Mouse (Mus musculus) MEL (cell line): ENCODE measurements around the gene Lrp3. TPM values are rescaled to one million over a fixed set of nuclear protein-coding genes. Genes with fewer than 3 reads are reported as not detected.

Source experiments
- DNase-seq: peaks from one replicate; pipeline ENCODE4 v3.0.0; 2011; ENCODE audit warnings: low read depth, low spot score
- H3K27ac ChIP-seq: 2 replicates; pipeline ENCODE4 v1.5.1; 2012; ENCODE audit warnings: low read depth, mild to moderate bottlenecking, control low read depth, low read length, moderate library complexity; ENCODE audit not compliant: control insufficient read depth
- H3K27me3 ChIP-seq, 2 experiments: fragments of 150-350 bp in 1 of 2; sonication (generic) in 1 of 2; 2 replicates each; pipeline ENCODE4 v1.6.1; 2012; ENCODE audit warnings: low read length in 2 of 2, mild to moderate bottlenecking in 2 of 2, improper control_type of control experiment in 1 of 2, moderate library complexity in 1 of 2; ENCODE audit not compliant: insufficient read depth in 2 of 2, control insufficient read depth in 1 of 2
- H3K36me3 ChIP-seq, 2 experiments: 2 replicates each; pipeline ENCODE4 v1.6.1; 2012 to 2014; ENCODE audit warnings: low read length in 2 of 2, improper control_type of control experiment in 1 of 2, inconsistent platforms in 1 of 2, mild to moderate bottlenecking in 1 of 2; ENCODE audit not compliant: insufficient read depth in 2 of 2, control insufficient read depth in 1 of 2
- H3K4me1 ChIP-seq, 2 experiments: fragments of 150-350 bp in 1 of 2; sonication (generic) in 1 of 2; 2 replicates each; pipeline ENCODE4 v1.6.1; 2012; ENCODE audit warnings: low read length in 2 of 2, improper control_type of control experiment in 1 of 2, mild to moderate bottlenecking in 1 of 2; ENCODE audit not compliant: insufficient read depth in 2 of 2, control insufficient read depth in 1 of 2
- H3K4me3 ChIP-seq, 2 experiments: fragments of 150-350 bp in 1 of 2; sonication (generic) in 1 of 2; 2 replicates each; pipeline ENCODE4 v1.5.1; 2012; ENCODE audit warnings: low read depth in 2 of 2, low read length in 2 of 2, mild to moderate bottlenecking in 2 of 2, moderate library complexity in 2 of 2, control low read depth in 1 of 2, improper control_type of control experiment in 1 of 2; ENCODE audit not compliant: control insufficient read depth in 1 of 2, insufficient read depth in 1 of 2
- H3K79me2 ChIP-seq: 2 replicates; pipeline ENCODE4 v1.6.1; 2012; ENCODE audit warnings: mild to moderate bottlenecking, low read length, moderate library complexity; ENCODE audit not compliant: control insufficient read depth, poor library complexity, insufficient read depth
- H3K9ac ChIP-seq: 2 replicates; pipeline ENCODE4 v1.6.1; 2012; ENCODE audit warnings: low read depth, mild to moderate bottlenecking, control low read depth, low read length, moderate library complexity; ENCODE audit not compliant: control insufficient read depth, poor library complexity, severe bottlenecking
- H3K9me3 ChIP-seq: fragments of 150-350 bp; sonication (generic); replicated peaks from 2 replicates; pipeline ENCODE4 v1.6.1; 2012; ENCODE audit warnings: mild to moderate bottlenecking, low read length, improper control_type of control experiment, moderate library complexity; ENCODE audit not compliant: insufficient read depth
- BHLHE40 ChIP-seq: IDR thresholded peaks from 2 replicates; pipeline ENCODE4 v1.6.1; 2012; ENCODE audit warnings: low read depth, mild to moderate bottlenecking, inconsistent platforms, low read length, improper control_type of control experiment, borderline replicate concordance
- CHD1 ChIP-seq: IDR thresholded peaks from 2 replicates; pipeline ENCODE4 v1.6.1; 2012; ENCODE audit warnings: low read depth, mild to moderate bottlenecking, inconsistent platforms, low read length, improper control_type of control experiment
- CTCF ChIP-seq, 3 experiments: IDR thresholded peaks in 2 of 3; conservative IDR thresholded peaks in 1 of 3; 2 replicates each; pipeline ENCODE4 v1.5.1; 2011 to 2012; ENCODE audit warnings: low read length in 3 of 3, low read depth in 2 of 3, mild to moderate bottlenecking in 2 of 3, improper control_type of control experiment in 1 of 3, inconsistent platforms in 1 of 3, mixed read lengths in 1 of 3, moderate library complexity in 1 of 3; ENCODE audit not compliant: control insufficient read depth in 1 of 3, insufficient read depth in 1 of 3, poor library complexity in 1 of 3, severe bottlenecking in 1 of 3
- E2F4 ChIP-seq: IDR thresholded peaks from 2 replicates; pipeline ENCODE4 v1.6.1; 2011; ENCODE audit warnings: low read depth, low read length, improper control_type of control experiment, borderline replicate concordance
- ELF1 ChIP-seq: IDR thresholded peaks from 2 replicates; pipeline ENCODE4 v1.6.1; 2014; ENCODE audit warnings: low read depth, mild to moderate bottlenecking, inconsistent platforms, low read length, improper control_type of control experiment, moderate library complexity
- ETS1 ChIP-seq: IDR thresholded peaks from 2 replicates; pipeline ENCODE4 v1.6.1; 2012; ENCODE audit warnings: low read depth, mild to moderate bottlenecking, inconsistent platforms, low read length, improper control_type of control experiment, moderate library complexity
- GATA1 ChIP-seq: IDR thresholded peaks from 2 replicates; pipeline ENCODE4 v1.6.1; 2011; ENCODE audit warnings: low read depth, low read length, improper control_type of control experiment
- HCFC1 ChIP-seq: IDR thresholded peaks from 2 replicates; pipeline ENCODE4 v1.6.1; 2012; ENCODE audit warnings: low read depth, mild to moderate bottlenecking, inconsistent platforms, low read length, improper control_type of control experiment, moderate library complexity
- KAT2A ChIP-seq: conservative IDR thresholded peaks from 2 replicates; pipeline ENCODE4 v1.6.1; 2012; ENCODE audit warnings: low read depth, low read length, improper control_type of control experiment, inconsistent platforms
- MAZ ChIP-seq: IDR thresholded peaks from 2 replicates; pipeline ENCODE4 v1.6.1; 2012; ENCODE audit warnings: low read depth, mild to moderate bottlenecking, inconsistent platforms, low read length, improper control_type of control experiment
- MXI1 ChIP-seq: IDR thresholded peaks from 2 replicates; pipeline ENCODE4 v1.6.1; 2011; ENCODE audit warnings: mild to moderate bottlenecking, low read depth, low read length, improper control_type of control experiment
- MYC ChIP-seq: IDR thresholded peaks from 2 replicates; pipeline ENCODE4 v1.6.1; 2011; ENCODE audit warnings: low read depth, mild to moderate bottlenecking, low read length, improper control_type of control experiment, moderate library complexity
- POLR2AphosphoS2 ChIP-seq: IDR thresholded peaks from 2 replicates; pipeline ENCODE4 v1.6.1; 2011; ENCODE audit warnings: low read length, improper control_type of control experiment
- RAD21 ChIP-seq: IDR thresholded peaks from 2 replicates; pipeline ENCODE4 v1.6.1; 2011; ENCODE audit warnings: mild to moderate bottlenecking, low read depth, low read length, improper control_type of control experiment
- SIN3A ChIP-seq: IDR thresholded peaks from 2 replicates; pipeline ENCODE4 v1.6.1; 2012; ENCODE audit warnings: low read length, improper control_type of control experiment, inconsistent platforms
- SMC3 ChIP-seq: IDR thresholded peaks from 2 replicates; pipeline ENCODE4 v1.6.1; 2011; ENCODE audit warnings: low read depth, low read length, improper control_type of control experiment
- TCF12 ChIP-seq: IDR thresholded peaks from 2 replicates; pipeline ENCODE4 v1.6.1; 2014; ENCODE audit warnings: low read depth, mild to moderate bottlenecking, inconsistent platforms, low read length, improper control_type of control experiment, moderate library complexity
- USF2 ChIP-seq, 2 experiments: IDR thresholded peaks; 2 replicates each; pipeline ENCODE4 v1.6.1; 2011 to 2012; ENCODE audit warnings: improper control_type of control experiment in 2 of 2, low read length in 2 of 2, borderline replicate concordance in 1 of 2, inconsistent platforms in 1 of 2, low read depth in 1 of 2, mild to moderate bottlenecking in 1 of 2; ENCODE audit not compliant: insufficient read depth in 1 of 2
- ZC3H11A ChIP-seq: IDR thresholded peaks from 2 replicates; pipeline ENCODE4 v1.6.1; 2012; ENCODE audit warnings: low read depth, mild to moderate bottlenecking, inconsistent platforms, low read length, improper control_type of control experiment
- ZKSCAN1 ChIP-seq: IDR thresholded peaks from 2 replicates; pipeline ENCODE4 v1.6.1; 2012; ENCODE audit warnings: low read depth, mild to moderate bottlenecking, inconsistent platforms, low read length, improper control_type of control experiment, moderate library complexity
- polyA plus RNA-seq, 2 experiments: library from polyadenylated mRNA; stranded (reverse) in 1 of 2; unstranded in 1 of 2; fragments of >175 nt in 1 of 2; fragments of >200 nt in 1 of 2; gene quantifications; 2 replicates each; pipeline versions ENCODE4 v1.2.1 to v1.2.4; 2012; ENCODE audit warnings: low replicate concordance in 2 of 2, low read depth in 1 of 2; ENCODE audit not compliant: insufficient read length in 2 of 2, insufficient read depth in 1 of 2, missing spikeins in 1 of 2
- total RNA-seq: library from RNA; depleted of rRNA; stranded (reverse); fragments of 300-350 nt; gene quantifications from 2 replicates; pipeline ENCODE4 v1.2.3, GENCODE M21; 2012

Lrp3 gene
- total and polyA plus RNA-seq, 3 experiments, result not detected

DNA sequence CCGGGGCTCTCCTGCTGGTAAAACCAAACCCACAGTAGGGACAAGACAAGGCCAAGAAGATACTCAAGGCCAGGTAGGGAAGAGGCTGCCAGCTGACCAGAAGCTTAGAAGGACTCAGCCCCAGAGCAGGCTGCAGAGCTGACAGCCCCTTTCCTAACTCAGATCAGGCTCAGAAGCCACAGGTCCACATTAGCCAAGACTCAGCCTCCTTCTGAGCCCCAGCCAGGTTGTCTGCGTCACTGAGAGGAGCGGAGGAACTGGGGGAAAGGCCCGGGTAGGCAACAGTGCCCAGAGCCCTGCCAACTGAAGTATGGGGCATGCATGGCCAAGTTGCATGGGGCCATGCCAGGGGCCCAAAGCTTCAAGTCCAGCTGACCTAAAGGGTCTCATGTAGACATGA, 42.8 kb downstream of the Lrp3 start:
- Histone ChIP-seq H3K27ac (no peak overlapping the region), H3K27me3 (no peaks in the 10 kb centered on the region), H3K9me3 (no peaks in the 10 kb centered on the region), H3K4me1 (peaks cover 0 to 5% of the 10 kb centered on the region in 2 experiments; a peak in 1 of 4 replicates), H3K79me2 (no peaks in the 10 kb centered on the region), H3K4me3 (no peak overlapping the region), H3K36me3 (no peaks in the 10 kb centered on the region), H3K9ac (peak overlapping the region; percentile 46)
- TF ChIP-seq ELF1 (no peak), E2F4 (no peak), USF2 (IDR thresholded peaks at IDR 0.05; ENCODE audit: borderline replicate concordance in 1 of 2, insufficient read depth in 1 of 2, low read depth in 1 of 2, low read length in 2 of 2) (no peak), CHD1 (no peak), ZKSCAN1 (no peak), TCF12 (no peak), KAT2A (no peak), MXI1 (no peak), GATA1 (no peak), ZC3H11A (no peak), HCFC1 (no peak), ETS1 (no peak), POLR2AphosphoS2 (no peak)
- DNase-seq, result no peak

DNA sequence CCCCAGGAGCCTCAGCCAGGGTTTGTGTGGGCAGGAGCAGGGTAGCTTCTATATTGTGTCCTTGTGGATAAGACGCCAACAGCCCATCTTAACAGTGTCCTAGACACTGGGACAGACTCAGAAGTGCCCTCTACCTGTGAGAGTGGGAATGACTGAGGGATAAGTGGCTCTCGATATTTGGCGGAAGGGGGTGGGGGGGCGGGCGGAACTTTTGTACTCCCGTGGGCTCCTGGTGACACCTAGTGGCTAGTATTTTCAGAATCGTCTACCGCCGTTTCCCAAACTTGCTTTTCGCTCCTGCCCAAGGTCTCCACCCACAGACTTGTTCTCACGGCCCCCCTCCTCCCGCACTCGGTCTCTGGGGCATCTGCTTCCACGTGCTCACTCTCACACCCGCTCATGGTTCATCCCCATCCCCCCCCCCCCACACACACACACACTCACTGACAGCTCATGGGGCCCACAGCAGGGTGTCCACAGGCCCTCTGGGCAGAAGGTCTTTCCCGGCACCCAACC, 43.4 kb downstream of the Lrp3 start:
- Histone ChIP-seq H3K9ac (peak overlapping the region; percentile 46), H3K4me1 (peaks cover 0 to 5% of the 10 kb centered on the region in 2 experiments; a peak in 1 of 4 replicates), H3K9me3 (no peaks in the 10 kb centered on the region), H3K27me3 (no peaks in the 10 kb centered on the region), H3K79me2 (no peaks in the 10 kb centered on the region), H3K36me3 (no peaks in the 10 kb centered on the region), H3K4me3 (peak overlapping the region in 1 of 2 experiments; percentile 32; a peak in 1 of 4 replicates), H3K27ac (no peak overlapping the region)
- peak; percentile 82 for DNase-seq
- no peak for TF ChIP-seq MYC
- TF ChIP-seq ETS1, result no peak
- no peak for TF ChIP-seq ELF1
- TF ChIP-seq TCF12, result 0 out of 2 replicates have a peak, but pooled peaks have one; percentile 8
- TF ChIP-seq RAD21, result peak; percentile 86
- no peak for TF ChIP-seq CHD1
- peak; percentile 48; the same call in 1 of the 2 replicates for TF ChIP-seq MAZ
- peak; percentile 78 for TF ChIP-seq ZC3H11A
- TF ChIP-seq CTCF (IDR thresholded peaks at IDR 0.05 in 2 of 3, conservative IDR thresholded peaks at IDR 0.05 in 1 of 3; ENCODE audit: control insufficient read depth in 1 of 3, insufficient read depth in 1 of 3, low read depth in 2 of 3, low read length in 3 of 3, poor library complexity in 1 of 3, severe bottlenecking in 1 of 3), result peak; percentile 57 to 82 (median 63)
- 0 out of 2 replicates have a peak, but pooled peaks have one; percentile 19 for TF ChIP-seq BHLHE40
- TF ChIP-seq SIN3A, result peak; percentile 45; the same call in 1 of the 2 replicates
- peak; percentile 89 for TF ChIP-seq SMC3
